Mouse (Mus musculus): Measurements from ENCODE around the gene Qsox1.
A peak's percentile ranks its signal among the peaks of the same experiment; 100 is the strongest.

Gene Qsox1

DNA sequence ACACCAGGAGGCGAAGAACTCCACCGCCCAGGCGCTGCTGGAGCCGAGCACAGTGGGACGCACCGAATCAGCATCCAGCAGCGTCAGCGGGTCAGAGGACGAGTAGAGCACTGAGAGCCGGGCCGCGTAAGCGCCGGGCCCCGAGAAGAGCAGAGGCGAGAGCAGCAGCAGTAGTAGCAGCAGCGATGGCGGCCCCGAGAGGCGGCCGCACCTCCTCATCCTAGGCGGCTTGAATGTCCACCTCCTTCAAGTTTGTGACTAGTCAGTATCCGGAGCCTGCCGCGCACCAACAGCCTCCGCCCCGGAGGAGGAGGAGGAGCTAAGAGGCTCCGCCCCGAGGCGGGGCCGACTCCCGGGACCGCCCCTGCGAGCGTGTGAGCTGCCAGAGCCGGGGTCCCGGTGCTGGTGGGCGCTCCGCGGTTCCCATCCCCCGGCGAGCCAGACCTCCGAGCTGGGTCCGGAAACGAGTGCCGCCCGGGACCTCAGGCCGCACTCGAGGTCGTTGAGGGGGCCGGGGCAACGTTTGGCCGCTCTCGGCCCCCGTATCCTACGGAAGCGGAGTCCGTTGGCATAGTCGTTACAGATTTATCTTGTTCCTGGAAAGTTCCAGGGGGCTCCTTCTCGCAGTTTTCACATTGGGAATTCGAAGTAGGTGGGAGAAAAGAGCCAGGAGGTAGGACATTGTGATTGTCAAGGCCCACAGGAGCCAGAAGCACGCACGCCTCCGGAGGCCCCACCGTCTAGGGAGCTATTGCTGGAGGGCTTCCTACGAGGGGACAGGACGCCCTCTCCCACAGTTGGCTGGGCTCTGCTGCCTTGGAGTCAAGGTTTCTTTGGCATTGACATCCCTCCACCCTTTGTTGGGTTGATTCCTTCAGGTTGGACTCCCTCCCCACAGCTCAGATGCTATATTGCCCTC, at the start of gene Qsox1:
Qsox1 (minus strand) TSS at position 309 of the 919 bp plus-strand sequence.
- TF ChIP-seq GATA4 (IDR thresholded peaks at IDR 0.05; ENCODE audit: insufficient replicate concordance, low read length) = no peak

DNA sequence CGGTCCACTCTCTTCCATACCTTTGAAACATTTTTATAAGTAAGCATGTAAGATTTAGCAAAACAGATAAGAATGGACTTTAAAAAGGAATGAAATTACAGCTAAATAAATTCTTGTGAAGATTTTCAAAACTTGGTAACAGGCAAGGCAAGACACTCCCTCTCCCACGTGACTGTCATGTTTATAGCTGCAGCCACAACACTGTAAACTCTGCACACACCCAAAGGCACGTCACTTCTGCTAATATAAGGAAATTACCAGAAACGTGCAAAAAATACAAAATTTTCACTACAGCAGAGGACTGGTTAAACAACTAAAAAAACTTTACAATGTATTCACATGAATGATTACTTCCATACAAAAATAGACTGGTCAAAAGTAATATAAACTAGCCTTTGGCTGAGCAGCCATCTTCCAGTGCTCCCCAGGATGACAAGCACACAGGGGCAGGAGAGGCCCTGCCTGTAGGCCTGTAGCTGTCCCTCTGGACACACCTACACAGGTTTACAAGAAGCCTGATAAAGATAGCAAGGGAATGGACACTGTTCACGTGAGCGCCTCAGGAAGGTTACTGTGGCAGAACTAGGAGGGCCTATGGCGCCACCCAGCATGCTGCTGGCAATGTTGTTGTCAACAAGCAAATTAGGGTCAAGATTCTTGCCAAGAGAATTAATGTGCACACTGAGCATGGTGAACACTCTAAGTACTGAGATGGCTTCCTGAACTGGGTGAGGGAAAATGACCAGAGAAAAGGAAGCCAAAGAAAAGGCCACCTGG, 42.4 kb upstream of the Qsox1 start:
- no peak for TF ChIP-seq GATA4 (IDR thresholded peaks at IDR 0.05; ENCODE audit: insufficient replicate concordance, low read length)

- TF ChIP-seq GATA4 (IDR thresholded peaks at IDR 0.05; ENCODE audit: insufficient replicate concordance, low read length) = no peak
These were observed 40.3 kb upstream of the Qsox1 start for GRCm38 (mm10) chr1:155853009-155853408.

DNA sequence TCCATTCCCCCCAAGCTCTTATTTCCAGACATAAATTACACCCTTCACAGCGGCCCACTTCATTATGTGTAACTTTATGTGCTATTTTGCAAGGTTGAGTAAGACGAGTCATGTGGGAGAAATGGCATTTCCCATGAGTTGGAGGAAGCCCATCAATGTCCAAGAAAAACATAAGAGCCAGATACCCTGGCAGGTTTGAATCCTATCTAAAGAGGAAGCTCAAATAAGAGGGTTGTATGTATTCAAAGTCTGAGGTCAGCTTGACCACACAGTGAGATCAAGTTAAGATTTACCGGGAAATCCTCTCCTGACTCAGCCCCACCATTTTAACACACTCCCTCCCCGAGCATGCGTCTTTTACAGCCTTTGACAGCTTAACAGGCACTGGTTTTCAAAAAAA, 31.5 kb upstream of the Qsox1 start:
- TF ChIP-seq GATA4 (IDR thresholded peaks at IDR 0.05; ENCODE audit: insufficient replicate concordance, low read length) = no peak

DNA sequence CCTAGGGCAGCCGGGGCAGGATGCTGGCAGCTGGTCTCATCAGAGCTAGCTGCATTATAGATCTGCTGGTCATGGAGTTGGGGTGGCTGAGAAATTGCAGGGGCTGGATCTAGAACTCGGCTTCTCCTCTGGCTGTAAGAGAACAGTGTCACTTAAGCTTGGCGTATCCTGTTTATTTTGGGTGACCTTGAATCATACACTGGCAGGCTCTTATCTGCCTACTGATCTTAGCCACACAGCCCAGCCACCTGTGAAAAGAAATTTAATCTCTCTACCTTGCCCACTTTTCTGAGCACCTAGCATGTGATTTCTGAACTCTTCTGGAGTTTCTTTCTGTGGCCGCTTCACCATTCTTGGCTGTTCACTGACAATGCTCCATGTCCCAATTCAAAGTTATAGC, 30.8 kb upstream of the Qsox1 start:
- peak; percentile 95 for TF ChIP-seq GATA4 (IDR thresholded peaks at IDR 0.05; ENCODE audit: insufficient replicate concordance, low read length)

DNA sequence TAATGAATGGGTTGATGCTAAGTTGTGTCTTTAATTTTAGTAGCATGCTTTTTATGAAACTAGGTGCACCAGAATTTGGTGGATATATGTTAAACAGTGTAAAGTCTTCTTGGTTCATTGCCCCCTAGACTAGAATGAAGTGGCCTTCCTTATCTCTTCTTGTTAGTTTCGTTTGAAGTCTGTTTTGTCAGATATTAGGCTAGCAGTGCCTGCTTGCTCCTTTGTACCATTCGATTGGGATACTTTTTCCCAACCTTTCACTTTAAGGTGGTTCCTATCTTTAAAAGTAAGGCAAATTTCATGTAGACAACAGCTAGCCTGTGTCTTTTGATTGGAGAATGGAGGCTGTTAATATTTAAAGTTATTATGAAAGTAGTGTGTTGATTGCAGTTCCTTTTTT, 23.0 kb upstream of the Qsox1 start:
- TF ChIP-seq GATA4 (IDR thresholded peaks at IDR 0.05; ENCODE audit: insufficient replicate concordance, low read length) = no peak

DNA sequence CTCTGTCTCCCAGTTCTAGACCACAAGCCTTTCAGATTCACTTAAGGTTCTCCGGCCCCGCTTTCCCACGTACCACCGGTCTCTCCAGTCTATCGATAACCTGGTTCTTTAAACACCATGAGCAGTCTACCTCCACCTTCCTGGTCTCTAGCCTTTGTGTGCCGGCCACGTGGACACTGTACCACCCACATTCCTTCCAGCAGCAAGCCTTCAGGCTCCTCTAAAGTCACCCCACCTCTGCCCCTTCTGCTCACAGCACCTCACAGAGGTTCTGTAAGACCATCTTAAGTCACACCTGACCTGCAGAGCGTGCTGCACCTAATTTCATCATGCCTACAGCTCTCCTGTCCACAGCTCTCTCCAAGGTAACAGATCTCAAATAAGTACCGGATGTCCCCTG, 20.9 kb upstream of the Qsox1 start:
- no peak for TF ChIP-seq GATA4 (IDR thresholded peaks at IDR 0.05; ENCODE audit: insufficient replicate concordance, low read length)

GRCm38 (mm10) chr1:155831958-155832357, 19.3 kb upstream of the Qsox1 start:
- TF ChIP-seq GATA4 (IDR thresholded peaks at IDR 0.05; ENCODE audit: insufficient replicate concordance, low read length) = no peak

GRCm38 (mm10) chr1:155830861-155831260, 18.2 kb upstream of the Qsox1 start:
- no peak for TF ChIP-seq GATA4 (IDR thresholded peaks at IDR 0.05; ENCODE audit: insufficient replicate concordance, low read length)

- no peak for TF ChIP-seq GATA4 (IDR thresholded peaks at IDR 0.05; ENCODE audit: insufficient replicate concordance, low read length)
These were observed 15.1 kb upstream of the Qsox1 start for GRCm38 (mm10) chr1:155827703-155828295.

DNA sequence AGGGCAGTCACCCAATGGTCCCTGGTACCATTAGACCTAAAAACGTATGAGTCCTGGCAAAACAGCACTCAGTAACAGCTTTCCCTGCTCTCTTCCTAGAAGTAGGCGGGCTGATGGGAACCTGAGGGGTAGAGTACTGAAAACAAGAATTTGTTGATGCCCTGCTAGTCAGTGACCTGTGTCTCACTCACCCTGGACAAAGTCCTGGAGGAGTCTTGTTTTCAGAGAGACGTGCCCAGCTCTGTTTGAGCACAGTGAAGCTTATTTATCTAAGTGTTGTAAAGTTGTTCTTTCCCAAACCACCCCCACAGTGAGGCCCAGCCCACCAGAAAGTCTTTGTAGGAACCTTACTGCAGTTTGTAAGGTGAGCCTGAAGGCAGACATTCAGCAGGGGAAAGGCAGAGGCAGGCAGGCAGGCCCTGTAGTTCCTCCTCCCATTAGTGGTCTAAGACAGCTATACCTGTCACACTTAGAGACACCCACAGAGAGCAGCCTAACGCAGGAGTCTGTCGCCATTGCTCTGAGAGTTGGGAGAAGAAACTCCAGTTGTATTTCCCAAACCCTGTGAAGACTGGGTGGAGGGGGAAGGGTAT, 14.2 kb upstream of the Qsox1 start:
- TF ChIP-seq GATA4 (IDR thresholded peaks at IDR 0.05; ENCODE audit: insufficient replicate concordance, low read length) = no peak

DNA sequence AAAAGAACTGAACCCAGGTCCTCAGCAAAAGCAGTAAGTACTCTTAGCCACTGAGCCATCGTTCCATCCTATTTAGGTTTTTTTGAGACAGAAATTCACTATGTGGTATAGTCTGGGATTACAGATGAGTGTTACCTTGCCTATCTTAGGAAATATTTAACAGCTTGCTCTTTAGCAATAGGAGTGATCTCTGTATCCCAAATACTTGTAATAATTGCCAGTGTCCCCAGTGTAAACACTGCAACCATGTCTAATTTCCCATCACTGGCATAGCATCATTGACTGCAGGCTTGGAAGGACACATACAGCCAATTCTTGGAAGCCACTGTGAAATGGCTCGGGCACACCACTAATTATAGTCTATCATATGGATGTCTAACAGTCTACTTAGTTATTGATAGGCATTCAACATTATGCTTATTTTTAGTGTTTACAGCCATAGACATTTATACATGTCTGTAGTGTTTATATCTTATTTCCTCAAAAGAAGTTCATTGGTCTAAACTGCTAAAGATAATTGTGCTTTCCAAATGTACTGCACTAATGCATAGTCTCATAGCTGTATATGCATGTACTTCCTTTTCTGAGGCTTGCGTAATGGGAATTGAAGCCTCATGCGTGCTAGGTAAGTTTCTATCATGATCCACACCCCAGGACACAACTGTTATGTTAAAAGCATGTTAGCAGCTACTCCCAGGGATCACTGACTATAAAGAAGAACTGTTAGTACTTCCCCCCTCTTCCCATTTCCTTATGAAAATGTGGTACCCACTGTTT, 13.4 kb upstream of the Qsox1 start:
- no peak for TF ChIP-seq GATA4 (IDR thresholded peaks at IDR 0.05; ENCODE audit: insufficient replicate concordance, low read length)

DNA sequence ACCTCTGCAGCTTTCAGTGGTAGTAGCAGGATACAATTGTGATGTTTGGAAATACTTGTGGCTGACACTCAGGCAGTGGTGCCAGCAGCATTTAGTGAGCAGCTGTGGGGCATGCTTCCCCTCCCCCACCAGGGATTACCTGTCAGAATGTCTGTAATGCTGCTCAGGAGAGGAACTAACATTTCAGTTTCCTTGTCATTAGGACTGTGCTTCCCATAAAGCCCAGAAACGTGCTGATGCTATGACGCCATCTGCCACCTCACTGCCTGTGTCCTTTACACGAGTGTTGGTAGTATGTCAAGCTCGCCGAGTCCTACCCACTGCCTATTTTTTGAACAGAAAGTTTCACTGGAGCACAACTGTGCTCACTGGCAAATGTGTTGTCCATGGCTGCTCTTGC, 8.0 kb upstream of the Qsox1 start:
- TF ChIP-seq GATA4 (IDR thresholded peaks at IDR 0.05; ENCODE audit: insufficient replicate concordance, low read length) = no peak

- TF ChIP-seq GATA4 (IDR thresholded peaks at IDR 0.05; ENCODE audit: insufficient replicate concordance, low read length) = no peak
These were observed 3.5 kb upstream of the Qsox1 start for GRCm38 (mm10) chr1:155816167-155816566.
